Mouse (Mus musculus) pancreas, adult 10 weeks (tissue): Measurements from ENCODE around the gene Psmd7. TPM values are rescaled to one million over a fixed set of nuclear protein-coding genes. Genes with fewer than 3 reads are reported as not detected.

Experiments used
- polyA plus RNA-seq: library from polyadenylated mRNA; stranded (reverse); fragments of 350-450 nt; fragmentation: Illumina TruSeq; extraction: RNeasy Lipid Tissue Mini Kit (QIAGEN cat#74804); gene quantifications from one replicate; pipeline ENCODE4 v1.2.3, GENCODE M21; 2015; ENCODE audit warnings: low read depth, low replicate concordance; ENCODE audit not compliant: insufficient read depth

Psmd7 gene
- 22.2 TPM for polyA plus RNA-seq

GRCm38 (mm10) chr8:107587995-107588780 lies at the start of gene Psmd7:
Psmd7 (minus strand) TSS chr8:107588464.

Other genes starting within 250 kb of the Psmd7 start
- 1.6 TPM for gene Nqo1, start 185.3 kb downstream of the Psmd7 start, polyA plus RNA-seq
- gene Nob1, start 163.4 kb downstream of the Psmd7 start, polyA plus RNA-seq = 11.0 TPM
- 8.3 TPM for gene Wwp2, start 152.1 kb downstream of the Psmd7 start, polyA plus RNA-seq